Mouse (Mus musculus): ENCODE measurements around the gene Rab3c. TPM values are rescaled to one million over a fixed set of nuclear protein-coding genes. Genes with fewer than 3 reads are reported as not detected.
A peak's percentile ranks its signal among the peaks of the same experiment; 100 is the strongest.

Rab3c gene
- polyA plus RNA-seq, 1 experiment from 2014 or later = 0.55 TPM

GRCm38 (mm10) chr13:110127613-110128258 is 153.1 kb downstream of the Rab3c start:
- 73% methylated on average over 12 of the region's 12 CpGs for WGBS
- no peaks in the 10 kb centered on the region for H3K9me3 ChIP-seq (ENCODE audit: control insufficient read depth, low read length)

GRCm38 (mm10) chr13:110122825-110123224 is 158.0 kb downstream of the Rab3c start:
- Histone ChIP-seq H3K9me3 (ENCODE audit: control insufficient read depth, low read length) (no peaks in the 10 kb centered on the region), H3K27me3 (ENCODE audit: control insufficient read depth, insufficient read depth, low read length) (no peaks in the 10 kb centered on the region), H3K9ac (ENCODE audit: low read length) (no peak overlapping the region), H3K4me1 (ENCODE audit: control insufficient read depth in 2 of 2, insufficient read depth in 2 of 2, low read length in 2 of 2) (no peaks in the 10 kb centered on the region), H3K4me3 (ENCODE audit: control insufficient read depth in 1 of 2, insufficient read depth in 1 of 2, low read depth in 1 of 2, low read length in 2 of 2) (no peak overlapping the region), H3K36me3 (ENCODE audit: control insufficient read depth, insufficient read depth, low read length) (no peaks in the 10 kb centered on the region), H3K4me2 (ENCODE audit: low read length) (no peak overlapping the region), H3K27ac (replicated peaks in 1 of 2; ENCODE audit: control insufficient read depth in 1 of 2, insufficient read depth in 1 of 2, low read depth in 2 of 2, low read length in 2 of 2) (no peak overlapping the region)
- no peak for ATAC-seq (ENCODE audit: insufficient number of reproducible peaks, insufficient read depth, low FRiP score, low read depth)
- WGBS = 73% methylated on average over 4 of the region's 4 CpGs

More at GRCm38 (mm10) chr13:110127613-110128258, 153.1 kb downstream of the Rab3c start:
- Histone ChIP-seq H3K4me2 (ENCODE audit: low read length) (no peak overlapping the region), H3K4me3 (ENCODE audit: control insufficient read depth in 1 of 2, insufficient read depth in 1 of 2, low read depth in 1 of 2, low read length in 2 of 2) (no peak overlapping the region), H3K9ac (ENCODE audit: low read length) (no peak overlapping the region), H3K27me3 (ENCODE audit: control insufficient read depth, insufficient read depth, low read length) (no peaks in the 10 kb centered on the region), H3K36me3 (ENCODE audit: control insufficient read depth, insufficient read depth, low read length) (no peaks in the 10 kb centered on the region), H3K27ac (replicated peaks in 1 of 2; ENCODE audit: control insufficient read depth in 1 of 2, insufficient read depth in 1 of 2, low read depth in 2 of 2, low read length in 2 of 2) (no peak overlapping the region), H3K4me1 (ENCODE audit: control insufficient read depth in 2 of 2, insufficient read depth in 2 of 2, low read length in 2 of 2) (no peaks in the 10 kb centered on the region)
- ATAC-seq (ENCODE audit: insufficient number of reproducible peaks, insufficient read depth, low FRiP score, low read depth) = no peak

GRCm38 (mm10) chr13:110116892-110117291 is 163.9 kb downstream of the Rab3c start:
- WGBS = 80% methylated on average over 5 of the region's 5 CpGs
- no peak for ATAC-seq (ENCODE audit: insufficient number of reproducible peaks, insufficient read depth, low FRiP score, low read depth)
- no peaks in the 10 kb centered on the region for H3K36me3 ChIP-seq (ENCODE audit: control insufficient read depth, insufficient read depth, low read length)

GRCm38 (mm10) chr13:110116316-110116715 is 164.5 kb downstream of the Rab3c start:
- Histone ChIP-seq H3K4me3 (ENCODE audit: control insufficient read depth in 1 of 2, insufficient read depth in 1 of 2, low read depth in 1 of 2, low read length in 2 of 2) (no peak overlapping the region), H3K27me3 (ENCODE audit: control insufficient read depth, insufficient read depth, low read length) (no peaks in the 10 kb centered on the region), H3K36me3 (ENCODE audit: control insufficient read depth, insufficient read depth, low read length) (no peaks in the 10 kb centered on the region), H3K9me3 (ENCODE audit: control insufficient read depth, low read length) (no peaks in the 10 kb centered on the region), H3K4me1 (ENCODE audit: control insufficient read depth in 2 of 2, insufficient read depth in 2 of 2, low read length in 2 of 2) (no peaks in the 10 kb centered on the region), H3K4me2 (ENCODE audit: low read length) (no peak overlapping the region), H3K27ac (replicated peaks in 1 of 2; ENCODE audit: control insufficient read depth in 1 of 2, insufficient read depth in 1 of 2, low read depth in 2 of 2, low read length in 2 of 2) (no peak overlapping the region), H3K9ac (ENCODE audit: low read length) (no peak overlapping the region)
- WGBS = 74% methylated on average over 3 of the region's 3 CpGs
- ATAC-seq (ENCODE audit: insufficient number of reproducible peaks, insufficient read depth, low FRiP score, low read depth) = no peak

More at GRCm38 (mm10) chr13:110116892-110117291, 163.9 kb downstream of the Rab3c start:
- H3K27ac ChIP-seq (replicated peaks in 1 of 2; ENCODE audit: control insufficient read depth in 1 of 2, insufficient read depth in 1 of 2, low read depth in 2 of 2, low read length in 2 of 2) = no peak overlapping the region
- no peaks in the 10 kb centered on the region for H3K4me1 ChIP-seq (ENCODE audit: control insufficient read depth in 2 of 2, insufficient read depth in 2 of 2, low read length in 2 of 2)
- H3K4me2 ChIP-seq (ENCODE audit: low read length) = no peak overlapping the region
- no peak overlapping the region for H3K4me3 ChIP-seq (ENCODE audit: control insufficient read depth in 1 of 2, insufficient read depth in 1 of 2, low read depth in 1 of 2, low read length in 2 of 2)
- H3K9me3 ChIP-seq (ENCODE audit: control insufficient read depth, low read length) = no peaks in the 10 kb centered on the region
- no peaks in the 10 kb centered on the region for H3K27me3 ChIP-seq (ENCODE audit: control insufficient read depth, insufficient read depth, low read length)
- no peak overlapping the region for H3K9ac ChIP-seq (ENCODE audit: low read length)

GRCm38 (mm10) chr13:110114870-110115645 is 165.7 kb downstream of the Rab3c start:
- H3K9ac ChIP-seq (ENCODE audit: low read length) = no peak overlapping the region
- no peak overlapping the region for H3K4me2 ChIP-seq (ENCODE audit: low read length)
- H3K36me3 ChIP-seq (ENCODE audit: control insufficient read depth, insufficient read depth, low read length) = no peaks in the 10 kb centered on the region
- no peaks in the 10 kb centered on the region for H3K4me1 ChIP-seq (ENCODE audit: control insufficient read depth in 2 of 2, insufficient read depth in 2 of 2, low read length in 2 of 2)
- no peak overlapping the region for H3K27ac ChIP-seq (replicated peaks in 1 of 2; ENCODE audit: control insufficient read depth in 1 of 2, insufficient read depth in 1 of 2, low read depth in 2 of 2, low read length in 2 of 2)
- no peaks in the 10 kb centered on the region for H3K27me3 ChIP-seq (ENCODE audit: control insufficient read depth, insufficient read depth, low read length)
- no peak for ATAC-seq (ENCODE audit: insufficient number of reproducible peaks, insufficient read depth, low FRiP score, low read depth)
- no peaks in the 10 kb centered on the region for H3K9me3 ChIP-seq (ENCODE audit: control insufficient read depth, low read length)
- WGBS = 70% methylated on average over 7 of the region's 7 CpGs
- no peak overlapping the region for H3K4me3 ChIP-seq (ENCODE audit: control insufficient read depth in 1 of 2, insufficient read depth in 1 of 2, low read depth in 1 of 2, low read length in 2 of 2)

- H3K4me1 ChIP-seq (ENCODE audit: control insufficient read depth in 2 of 2, insufficient read depth in 2 of 2, low read length in 2 of 2) = no peaks in the 10 kb centered on the region
- no peak overlapping the region for H3K4me3 ChIP-seq (ENCODE audit: control insufficient read depth in 1 of 2, insufficient read depth in 1 of 2, low read depth in 1 of 2, low read length in 2 of 2)
- no peak for ATAC-seq (ENCODE audit: insufficient number of reproducible peaks, insufficient read depth, low FRiP score, low read depth)
- no peak overlapping the region for H3K9ac ChIP-seq (ENCODE audit: low read length)
- H3K27ac ChIP-seq (replicated peaks in 1 of 2; ENCODE audit: control insufficient read depth in 1 of 2, insufficient read depth in 1 of 2, low read depth in 2 of 2, low read length in 2 of 2) = no peak overlapping the region
- 86% methylated on average over 6 of the region's 6 CpGs for WGBS
- no peaks in the 10 kb centered on the region for H3K9me3 ChIP-seq (ENCODE audit: control insufficient read depth, low read length)
- H3K4me2 ChIP-seq (ENCODE audit: low read length) = no peak overlapping the region
- H3K27me3 ChIP-seq (ENCODE audit: control insufficient read depth, insufficient read depth, low read length) = no peaks in the 10 kb centered on the region
- H3K36me3 ChIP-seq (ENCODE audit: control insufficient read depth, insufficient read depth, low read length) = no peaks in the 10 kb centered on the region
These were observed 167.1 kb downstream of the Rab3c start for GRCm38 (mm10) chr13:110113711-110114110.

GRCm38 (mm10) chr13:110097424-110098050 is 183.3 kb downstream of the Rab3c start:
- 75% methylated on average over 6 of the region's 6 CpGs for WGBS

More at GRCm38 (mm10) chr13:110097424-110098050, 183.3 kb downstream of the Rab3c start:
- no peak overlapping the region for H3K4me3 ChIP-seq (ENCODE audit: control insufficient read depth in 1 of 2, insufficient read depth in 1 of 2, low read depth in 1 of 2, low read length in 2 of 2)
- no peak overlapping the region for H3K9ac ChIP-seq (ENCODE audit: low read length)
- no peaks in the 10 kb centered on the region for H3K9me3 ChIP-seq (ENCODE audit: control insufficient read depth, low read length)
- no peaks in the 10 kb centered on the region for H3K27me3 ChIP-seq (ENCODE audit: control insufficient read depth, insufficient read depth, low read length)
- H3K4me2 ChIP-seq (ENCODE audit: low read length) = no peak overlapping the region
- no peaks in the 10 kb centered on the region for H3K4me1 ChIP-seq (ENCODE audit: control insufficient read depth in 2 of 2, insufficient read depth in 2 of 2, low read length in 2 of 2)
- no peaks in the 10 kb centered on the region for H3K36me3 ChIP-seq (ENCODE audit: control insufficient read depth, insufficient read depth, low read length)
- H3K27ac ChIP-seq (replicated peaks in 1 of 2; ENCODE audit: control insufficient read depth in 1 of 2, insufficient read depth in 1 of 2, low read depth in 2 of 2, low read length in 2 of 2) = peak overlapping the region; percentile 10 to 55; a peak in 2 of 4 replicates
- no peak for ATAC-seq (ENCODE audit: insufficient number of reproducible peaks, insufficient read depth, low FRiP score, low read depth)

All from heart, embryonic 14.5 days (tissue).